Mouse (Mus musculus) heart, adult 18-20 months (tissue): ENCODE data around the gene Peli1. TPM values are rescaled to one million over a fixed set of nuclear protein-coding genes. Genes with fewer than 3 reads are reported as not detected.

ENCODE experiments used
- DNase-seq, 2 experiments: peaks; one replicate each; pipeline ENCODE4 v3.0.0; 2021 to 2022; ENCODE audit warnings: mixed read lengths in 1 of 2
- long read RNA-seq, 2 experiments: library from polyadenylated mRNA; stranded (forward); transcript quantifications; one replicate each; pipeline ENCODE4 v2.0.0; 2021
- total RNA-seq, 2 experiments: library from RNA; stranded (reverse); gene quantifications; 2 replicates each; pipeline ENCODE4 v1.2.3; 2021

Peli1 gene
- 10 to 100 TPM; 12.7 to 17.6 TPM for total RNA-seq
- long read RNA-seq, experiment 1, transcript Peli1-201 (7 exons, 3,514 nt): major isoform, 8 of 8 reads
- long read RNA-seq, experiment 1, partial matches to known transcripts: 0 of 8 reads
- long read RNA-seq, experiment 1, other reads (novel, unspliced or antisense): 0 of 8 reads
- long read RNA-seq, experiment 2, transcript Peli1-201 (7 exons, 3,514 nt): major isoform, 10 of 12 reads
- long read RNA-seq, experiment 2, partial matches to known transcripts: 0 of 12 reads
- long read RNA-seq, experiment 2, other reads (novel, unspliced or antisense): 2 of 12 reads

- DNase-seq: peak; percentile 96 to 97
Measured at GRCm38 (mm10) chr11:21091067-21091427, at the start of gene Peli1. Gene Peli1 (plus strand): TSS chr11:21091291.

- DNase-seq: no peak
Measured at GRCm38 (mm10) chr11:21042590-21042989, 48.5 kb upstream of the Peli1 start.

- DNase-seq: peak in 1 of 2 experiments; percentile 27
Measured at GRCm38 (mm10) chr11:21046188-21046587, 44.9 kb upstream of the Peli1 start.

GRCm38 (mm10) chr11:21047921-21048320 lies 43.2 kb upstream of the Peli1 start:
- no peak for DNase-seq

GRCm38 (mm10) chr11:21051716-21052115 lies 39.4 kb upstream of the Peli1 start:
- DNase-seq: no peak

GRCm38 (mm10) chr11:21054587-21054986 lies 36.5 kb upstream of the Peli1 start:
- DNase-seq: no peak

- DNase-seq: no peak
Measured at GRCm38 (mm10) chr11:21056109-21056850, 34.8 kb upstream of the Peli1 start.

GRCm38 (mm10) chr11:21057511-21058414 lies 33.3 kb upstream of the Peli1 start:
- DNase-seq: no peak

- DNase-seq: no peak
Measured at GRCm38 (mm10) chr11:21058415-21058781, 32.7 kb upstream of the Peli1 start.

GRCm38 (mm10) chr11:21060386-21061074 lies 30.6 kb upstream of the Peli1 start:
- DNase-seq: no peak

- no peak for DNase-seq
Measured at GRCm38 (mm10) chr11:21061075-21061403, 30.1 kb upstream of the Peli1 start.

- peak; percentile 30 to 39 for DNase-seq
Measured at GRCm38 (mm10) chr11:21061431-21061830, 29.7 kb upstream of the Peli1 start.

- no peak for DNase-seq
Measured at GRCm38 (mm10) chr11:21062071-21062470, 29.0 kb upstream of the Peli1 start.

GRCm38 (mm10) chr11:21063271-21063670 lies 27.8 kb upstream of the Peli1 start:
- DNase-seq: no peak

- DNase-seq: no peak
Measured at GRCm38 (mm10) chr11:21079400-21079799, 11.7 kb upstream of the Peli1 start.

- DNase-seq: peak; percentile 68 to 70
Measured at GRCm38 (mm10) chr11:21079851-21080362, 11.2 kb upstream of the Peli1 start.

GRCm38 (mm10) chr11:21081169-21081568 lies 9.9 kb upstream of the Peli1 start:
- no peak for DNase-seq

- DNase-seq: peak; percentile 51 to 74
Measured at GRCm38 (mm10) chr11:21082711-21083110, 8.4 kb upstream of the Peli1 start.

- DNase-seq: no peak
Measured at GRCm38 (mm10) chr11:21088356-21088755, 2.7 kb upstream of the Peli1 start.

GRCm38 (mm10) chr11:21089571-21089970 lies 1.5 kb upstream of the Peli1 start:
- DNase-seq: no peak

GRCm38 (mm10) chr11:21091428-21092405 lies 626 bp downstream of the Peli1 start:
- peak; percentile 72 to 77 for DNase-seq
